Comparison of ENCODE assay signal across 25 mouse cellular contexts in genomic region chr6:117426363-117426762, GRCm38 (mm10).
DNase-seq lines count a peak whose midpoint lies in the region; ATAC-seq and TF ChIP-seq lines count a peak whose summit lies in the region.
"Had no signal": no experiment of that assay in that cellular context is flagged by ENCODE, and none has a peak within 500 bp of the region (broad histone marks: within the 10 kb centered on the region; RNA-seq: fewer than 3 reads in every experiment).

No protein-coding gene starts in this region.

- no peak overlapping the region for H3K9ac ChIP-seq in hindbrain, postnatal 0 days (replicated peaks; ENCODE audit: low read length)
- H3K9ac ChIP-seq: embryonic facial prominence, embryonic 12.5 days; forebrain, embryonic 12.5 days had no signal

- peaks cover 14% of the 10 kb centered on the region; the same call in 1 of the 2 replicates for H3K9me3 ChIP-seq in megakaryocyte, embryonic 14.5 days
- H3K9me3 ChIP-seq in G1E (replicated peaks) = peaks cover 88% of the 10 kb centered on the region
- H3K9me3 ChIP-seq in hindbrain, postnatal 0 days (ENCODE audit: low read length) = no peaks in the 10 kb centered on the region
- H3K9me3 ChIP-seq: embryonic facial prominence, embryonic 10.5 days; embryonic facial prominence, embryonic 12.5 days; forebrain, embryonic 10.5 days; forebrain, embryonic 12.5 days had no signal

- WGBS in hindbrain, postnatal 0 days = 95% methylated on average over 5 of the region's 5 CpGs

- ATAC-seq in megakaryocyte, adult 5-6 weeks (ENCODE audit: poor library complexity, severe bottlenecking) = no peak
- ATAC-seq in G1E (ENCODE audit: extremely low read depth, insufficient number of reproducible peaks, low FRiP score, poor library complexity, severe bottlenecking) = no peak
- no peak for ATAC-seq in hindbrain, postnatal 0 days
- ATAC-seq: activated CD4-positive, CD25-positive, alpha-beta regulatory T cell, adult 4 months; forebrain, embryonic 14.5 days; forebrain, embryonic 16.5 days; Patski had no signal

- no peaks in the 10 kb centered on the region for H3K36me3 ChIP-seq in megakaryocyte, embryonic 14.5 days (replicated peaks; ENCODE audit: low read length)
- H3K36me3 ChIP-seq in G1E (replicated peaks) = no peaks in the 10 kb centered on the region
- no peaks in the 10 kb centered on the region for H3K36me3 ChIP-seq in hindbrain, postnatal 0 days (ENCODE audit: insufficient read depth, low read length)
- H3K36me3 ChIP-seq: embryonic facial prominence, embryonic 10.5 days; embryonic facial prominence, embryonic 12.5 days; forebrain, embryonic 10.5 days; forebrain, embryonic 12.5 days had no signal

- TF ChIP-seq POLR2A in embryonic fibroblast, embryonic 13.5 days (IDR thresholded peaks at IDR 0.05; ENCODE audit: low read depth, low read length) = no peak

- intact Hi-C loops in heart, postnatal 36 days (cut with DNase I) = no loop called here

- peaks cover 31% of the 10 kb centered on the region for H3K27me3 ChIP-seq in megakaryocyte, embryonic 14.5 days (replicated peaks)
- H3K27me3 ChIP-seq in G1E (ENCODE audit: insufficient read depth, low read length) = no peaks in the 10 kb centered on the region
- no peaks in the 10 kb centered on the region for H3K27me3 ChIP-seq in hindbrain, postnatal 0 days (ENCODE audit: insufficient read depth, low read length)
- H3K27me3 ChIP-seq: embryonic facial prominence, embryonic 12.5 days; forebrain, embryonic 12.5 days; Patski had no signal

- no peak for TF ChIP-seq CTCF in G1E (IDR thresholded peaks at IDR 0.05; ENCODE audit: low read depth, low read length)
- TF ChIP-seq CTCF in embryonic fibroblast, embryonic 13.5 days (IDR thresholded peaks at IDR 0.05; ENCODE audit: borderline replicate concordance, insufficient read depth, low read length) = peak; percentile 21; the same call in 1 of the 2 replicates
- no peak for TF ChIP-seq CTCF in hindbrain, postnatal 0 days (IDR thresholded peaks at IDR 0.05; ENCODE audit: low read depth)

- no peak overlapping the region for H3K27ac ChIP-seq in embryonic fibroblast, embryonic 13.5 days (ENCODE audit: insufficient read depth, low read length)
- H3K27ac ChIP-seq in hindbrain, postnatal 0 days = no peak overlapping the region
- H3K27ac ChIP-seq: embryonic facial prominence, embryonic 12.5 days; forebrain, embryonic 12.5 days had no signal

- no peak overlapping the region for H3K4me2 ChIP-seq in hindbrain, postnatal 0 days (ENCODE audit: low read depth, low read length)
- H3K4me2 ChIP-seq: embryonic facial prominence, embryonic 12.5 days; forebrain, embryonic 12.5 days had no signal

- peak overlapping the region; percentile 67 for H3K4me3 ChIP-seq in megakaryocyte, embryonic 14.5 days (replicated peaks)
- peak overlapping the region; percentile 30; the same call in 1 of the 2 replicates for H3K4me3 ChIP-seq in G1E (ENCODE audit: low read depth, low read length)
- H3K4me3 ChIP-seq in embryonic fibroblast, embryonic 13.5 days (ENCODE audit: insufficient read depth, low read length) = no peak overlapping the region
- H3K4me3 ChIP-seq in hindbrain, postnatal 0 days (ENCODE audit: low read length) = no peak overlapping the region
- H3K4me3 ChIP-seq: embryonic facial prominence, embryonic 10.5 days; embryonic facial prominence, embryonic 12.5 days; erythroblast, embryonic 14.5 days; forebrain, embryonic 10.5 days; forebrain, embryonic 12.5 days had no signal

- peaks cover under 1% of the 10 kb centered on the region; the same call in 1 of the 2 replicates for H3K4me1 ChIP-seq in megakaryocyte, embryonic 14.5 days
- no peaks in the 10 kb centered on the region for H3K4me1 ChIP-seq in G1E (ENCODE audit: insufficient read depth, low read depth, low read length)
- peaks cover 3% of the 10 kb centered on the region for H3K4me1 ChIP-seq in embryonic fibroblast, embryonic 13.5 days (ENCODE audit: control insufficient read depth, insufficient read depth, low read length)
- H3K4me1 ChIP-seq in hindbrain, postnatal 0 days (ENCODE audit: insufficient read depth, low read length) = no peaks in the 10 kb centered on the region; the same call in none of the 2 replicates

- DNase-seq in heart, adult 11 months = peak; percentile 55
- no peak for DNase-seq in heart, postnatal 36 days
- no peak for DNase-seq in G1E (ENCODE audit: low spot score)
- DNase-seq in hindbrain, postnatal 0 days (ENCODE audit: low spot score) = no peak
- DNase-seq in adrenal gland, postnatal 4 days (ENCODE audit: low spot score in 2 of 2) = no peak
- DNase-seq: adrenal gland, adult 8-10 months; adrenal gland, postnatal 14 days; adrenal gland, postnatal 36 days; cerebellum, adult 11 months; cerebellum, adult 18-20 months; cerebellum, adult 8-10 months; cerebellum, adult 9-11 months; cerebellum, postnatal 25 days had no signal

Comparison
In these comparisons a context has a peak if more than half of its experiments do, and no peak if none do; other contexts are left out.
1. H3K4me3 ChIP-seq: peak in megakaryocyte, embryonic 14.5 days (single experiment) and G1E (single experiment); none in embryonic fibroblast, embryonic 13.5 days (single experiment) and hindbrain, postnatal 0 days (single experiment).